Mouse (Mus musculus): ENCODE results near the gene Map3k4. TPM values are rescaled to one million over a fixed set of nuclear protein-coding genes. Genes with fewer than 3 reads are reported as not detected.
"Not testable (repeated sequence)": the region's sequence is repeated elsewhere in the genome, so short reads cannot be mapped to it uniquely, and the experiment has no call there.

Gene Map3k4
- polyA plus RNA-seq, 2 experiments from 2014 or later, result 12.9 to 13.4 TPM

GRCm38 (mm10) chr17:12265969-12266925 lies 52.3 kb downstream of the Map3k4 start:
- ATAC-seq, result no peak

GRCm38 (mm10) chr17:12264293-12264692 lies 54.3 kb downstream of the Map3k4 start:
- ATAC-seq, result no peak

DNA sequence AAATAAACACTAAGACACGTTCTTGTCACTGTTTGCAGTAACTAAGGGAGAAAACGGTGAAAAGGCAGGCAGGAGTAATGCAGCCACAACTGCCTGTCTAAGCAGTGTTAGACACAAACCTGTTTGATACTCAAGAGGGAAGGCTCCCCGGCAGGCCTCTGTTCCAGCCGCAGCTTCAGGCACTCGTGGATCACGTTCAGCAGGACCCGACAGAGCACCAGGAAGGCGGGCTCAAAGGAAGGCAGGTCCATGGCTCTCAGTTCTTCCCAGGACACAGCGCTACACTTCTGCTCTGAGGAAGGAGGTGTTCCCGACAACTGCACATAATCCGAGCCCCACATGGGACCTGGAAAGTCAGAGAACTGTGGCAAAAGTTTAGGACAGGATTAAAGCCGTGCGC lies 54.8 kb downstream of the Map3k4 start:
- no peak for ATAC-seq

DNA sequence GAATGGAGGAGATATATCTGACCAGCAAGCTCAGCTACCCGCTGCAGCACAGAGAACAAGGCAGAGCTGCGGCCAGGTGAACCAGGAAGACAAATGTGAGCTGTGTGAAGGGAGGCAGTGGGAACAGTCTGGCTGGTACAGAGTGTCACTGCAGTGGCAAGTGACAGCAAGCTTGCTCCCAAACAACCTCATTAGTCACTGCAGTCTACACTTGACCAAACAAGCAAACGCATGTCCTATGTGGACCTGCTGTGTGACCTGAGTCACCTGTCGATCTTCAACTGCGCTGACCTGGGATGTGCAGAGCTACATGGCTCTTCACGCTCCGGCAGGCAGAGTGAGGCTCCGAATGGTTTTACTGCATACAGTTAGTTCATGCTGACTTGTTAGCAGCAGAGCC lies 55.7 kb downstream of the Map3k4 start:
- ATAC-seq, result no peak

GRCm38 (mm10) chr17:12261887-12262286 lies 56.7 kb downstream of the Map3k4 start:
- ATAC-seq, result no peak

GRCm38 (mm10) chr17:12261376-12261775 lies 57.2 kb downstream of the Map3k4 start:
- no peak for ATAC-seq

- no peak for ATAC-seq
Measured at GRCm38 (mm10) chr17:12259957-12260356, 58.6 kb downstream of the Map3k4 start.

DNA sequence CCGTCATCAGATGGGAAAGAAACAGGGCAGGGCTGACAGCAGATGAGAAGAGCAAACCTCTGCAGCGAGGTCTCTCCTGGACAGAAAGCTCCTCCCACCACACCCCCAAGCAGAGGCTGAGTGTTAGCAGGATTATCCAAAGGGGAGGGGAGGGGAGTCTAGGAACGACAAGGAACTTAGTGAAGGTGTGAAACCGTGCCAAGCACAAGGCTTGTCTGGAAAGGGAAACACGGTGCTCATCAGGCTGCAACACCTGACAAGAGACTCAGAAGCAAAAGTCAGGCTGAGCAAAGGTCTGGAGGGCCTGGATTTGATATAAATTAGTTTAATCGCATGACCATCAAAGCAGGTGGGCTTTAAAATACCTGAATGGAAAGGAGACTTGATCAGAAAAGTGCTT lies 60.1 kb downstream of the Map3k4 start:
- ATAC-seq, result no peak

DNA sequence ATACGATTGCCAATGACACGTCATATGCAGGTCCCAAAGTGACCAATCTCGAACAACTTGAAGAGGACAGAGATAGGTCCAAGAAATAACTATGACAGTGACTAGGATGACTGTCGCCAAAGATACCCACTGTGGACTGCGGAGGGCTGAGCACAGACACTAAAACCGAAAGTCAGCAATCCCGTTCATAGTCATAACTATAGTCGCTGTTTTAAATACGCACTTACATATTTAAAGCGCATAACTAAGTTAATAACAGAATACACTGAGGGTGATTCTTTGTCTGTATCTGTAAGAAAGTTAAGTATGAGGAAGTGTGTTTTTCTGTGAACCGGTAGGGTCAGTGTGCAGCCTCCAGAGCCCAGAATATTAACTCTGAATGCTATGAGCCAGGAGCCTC lies 62.5 kb downstream of the Map3k4 start:
- ATAC-seq, result no peak

GRCm38 (mm10) chr17:12250581-12250980 lies 68.0 kb downstream of the Map3k4 start:
- ATAC-seq, result no peak

DNA sequence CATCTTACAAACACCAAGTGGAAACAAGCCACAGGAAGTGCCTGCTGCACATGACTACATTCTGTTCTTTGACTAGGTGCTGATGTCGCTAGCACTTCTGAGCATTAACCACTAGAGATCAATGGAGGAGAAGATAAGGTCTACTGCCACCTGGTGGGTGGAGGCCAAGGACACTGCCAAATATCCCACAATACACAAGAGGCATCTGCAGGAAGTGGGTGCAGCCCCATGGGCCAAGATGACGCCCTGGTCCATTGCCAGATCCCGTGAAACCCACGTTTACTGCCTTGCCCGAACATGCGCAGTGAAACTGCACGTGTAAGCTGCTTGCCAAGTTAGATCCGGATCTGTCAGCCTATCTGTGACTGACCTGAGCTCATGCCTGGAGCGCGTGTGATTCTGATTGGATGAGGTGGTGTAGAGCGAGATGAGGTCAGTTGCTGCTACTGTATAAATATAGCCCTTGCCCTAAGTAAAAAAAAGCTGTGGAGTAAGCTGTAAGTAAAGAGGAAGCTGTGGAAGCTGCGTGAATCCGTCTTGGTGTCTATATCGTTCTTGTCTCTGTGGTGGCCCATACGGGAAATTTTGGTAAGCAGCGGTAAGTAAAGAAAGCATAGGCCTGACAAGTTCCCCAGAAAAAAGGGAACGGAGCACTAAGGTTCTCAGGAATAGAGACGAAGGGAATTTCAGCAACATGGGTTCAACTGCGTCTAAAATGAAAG lies 68.7 kb downstream of the Map3k4 start:
- peak; percentile 51 for ATAC-seq

DNA sequence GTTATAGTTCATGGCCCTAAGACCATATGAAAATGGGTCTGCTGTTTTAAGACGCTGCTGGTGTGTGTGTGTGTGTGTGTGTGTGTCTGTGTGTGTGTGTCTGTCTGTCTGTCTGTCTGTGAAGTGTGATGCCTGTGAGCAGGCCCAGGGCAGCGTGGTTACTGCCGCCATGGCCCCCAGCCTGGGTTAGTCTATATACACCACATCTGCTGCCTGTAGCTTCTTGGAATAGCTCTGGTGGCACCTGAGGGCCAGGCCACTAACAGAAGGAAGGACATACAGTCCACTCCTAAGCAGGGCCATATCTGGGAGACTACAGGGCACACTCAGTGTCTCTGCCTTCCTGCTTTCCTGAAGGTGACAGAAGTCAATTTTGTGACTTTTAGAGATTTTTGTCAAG lies 77.9 kb downstream of the Map3k4 start:
- ATAC-seq, result no peak

GRCm38 (mm10) chr17:12232724-12233123 lies 85.9 kb downstream of the Map3k4 start:
- ATAC-seq, result no peak

- ATAC-seq, result no peak
Measured at GRCm38 (mm10) chr17:12231087-12231486, 87.5 kb downstream of the Map3k4 start.

GRCm38 (mm10) chr17:12230167-12230566 lies 88.4 kb downstream of the Map3k4 start:
- no peak for ATAC-seq

- ATAC-seq, result no peak
Measured at GRCm38 (mm10) chr17:12229756-12230155, 88.8 kb downstream of the Map3k4 start.

DNA sequence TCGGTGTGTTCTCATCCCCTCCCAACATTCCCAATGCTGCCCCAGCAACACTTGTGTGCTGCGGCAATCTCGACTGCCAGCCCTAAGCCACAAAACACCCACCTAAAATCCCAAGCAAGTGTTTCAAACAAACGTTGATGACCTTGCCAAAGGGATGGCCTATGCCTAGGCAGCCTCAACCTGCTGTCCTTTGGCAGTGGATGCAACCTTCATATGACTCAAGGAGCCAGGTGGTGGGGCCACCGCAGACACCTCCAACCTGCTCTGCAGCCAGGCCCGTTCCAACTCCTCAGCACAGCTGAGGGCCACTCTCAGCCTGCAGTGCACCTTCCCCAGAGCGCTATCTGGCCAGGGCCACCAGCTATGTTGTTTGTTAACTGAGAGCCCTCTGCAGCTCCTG lies 90.1 kb downstream of the Map3k4 start:
- ATAC-seq, result no peak

DNA sequence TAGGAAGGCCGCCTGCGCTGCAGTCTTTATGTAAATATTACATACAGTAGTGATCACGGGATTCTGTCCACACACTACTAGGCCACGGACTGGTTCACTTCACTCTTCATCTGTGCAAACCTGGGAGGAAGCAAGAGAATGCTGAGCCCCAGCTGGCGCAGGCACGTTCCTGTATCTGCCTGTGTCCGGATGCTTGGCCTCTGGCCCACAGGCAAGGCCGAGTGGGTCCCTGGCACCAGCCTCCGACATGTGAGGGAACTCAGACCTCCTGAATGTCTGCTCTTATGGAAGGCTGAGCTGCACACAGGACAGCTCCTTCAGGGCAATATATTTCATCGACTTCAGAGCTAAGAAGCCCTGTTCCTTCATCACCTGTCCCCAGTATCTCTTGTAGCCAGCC lies 90.6 kb downstream of the Map3k4 start:
- no peak for ATAC-seq

DNA sequence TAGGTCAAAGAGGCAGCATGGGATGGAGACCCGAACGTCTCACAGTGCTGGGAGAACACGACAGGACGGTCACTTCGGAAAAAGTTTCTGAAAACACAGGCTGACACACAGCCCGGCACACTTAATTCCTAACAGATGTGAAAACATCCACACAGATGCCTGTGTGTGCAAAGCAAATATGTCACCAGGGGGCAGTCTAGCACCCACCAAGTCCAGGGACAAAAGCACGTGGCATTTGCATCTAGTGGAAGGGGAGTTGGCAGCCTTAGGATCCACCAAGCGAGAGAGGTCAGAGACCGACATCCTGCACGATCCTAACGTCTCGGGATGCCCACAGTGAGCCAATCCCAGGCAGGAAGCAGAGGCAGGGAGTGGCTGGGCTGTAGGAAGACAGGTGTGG lies 92.0 kb downstream of the Map3k4 start:
- ATAC-seq, result no peak

DNA sequence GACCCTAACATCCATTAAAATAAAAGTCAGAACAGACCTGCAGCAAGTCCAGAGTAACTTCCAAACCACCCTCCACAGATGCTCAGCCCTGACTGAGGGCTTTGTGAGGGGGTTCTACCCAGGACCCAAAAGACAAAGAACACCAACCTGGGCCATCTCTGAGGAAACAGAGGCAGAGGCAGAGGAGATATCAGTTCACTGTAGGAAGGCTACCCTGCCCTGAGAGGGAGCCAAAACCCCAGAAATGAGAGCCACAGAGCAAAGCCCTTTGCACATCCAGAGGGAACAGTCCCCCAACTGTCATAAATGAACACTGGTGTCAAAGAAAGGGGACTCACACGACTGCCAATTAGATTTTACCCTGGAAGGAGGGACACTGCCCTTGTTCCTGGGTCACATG lies 93.4 kb downstream of the Map3k4 start:
- ATAC-seq, result no peak

DNA sequence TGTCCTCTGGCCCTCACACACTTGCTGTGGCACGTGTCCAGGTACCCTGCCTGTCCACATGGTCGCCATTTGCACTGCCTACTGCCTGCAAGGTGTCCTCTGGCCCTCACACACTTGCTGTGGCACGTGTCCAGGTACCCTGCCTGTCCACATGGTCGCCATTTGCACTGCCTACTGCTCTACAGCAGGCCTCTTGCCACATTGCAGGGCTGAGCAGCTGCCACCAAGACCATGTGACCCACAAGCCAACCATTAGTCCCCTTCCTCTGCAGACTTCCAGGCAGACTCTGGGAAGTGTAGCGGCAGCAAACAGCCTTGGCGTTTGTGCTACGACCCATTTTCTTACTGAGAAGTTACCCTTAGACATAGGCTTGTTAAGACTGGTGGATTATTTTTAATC lies 94.0 kb downstream of the Map3k4 start:
- ATAC-seq, result not testable (repeated sequence)

GRCm38 (mm10) chr17:12224145-12224544 lies 94.5 kb downstream of the Map3k4 start:
- ATAC-seq, result no peak

DNA sequence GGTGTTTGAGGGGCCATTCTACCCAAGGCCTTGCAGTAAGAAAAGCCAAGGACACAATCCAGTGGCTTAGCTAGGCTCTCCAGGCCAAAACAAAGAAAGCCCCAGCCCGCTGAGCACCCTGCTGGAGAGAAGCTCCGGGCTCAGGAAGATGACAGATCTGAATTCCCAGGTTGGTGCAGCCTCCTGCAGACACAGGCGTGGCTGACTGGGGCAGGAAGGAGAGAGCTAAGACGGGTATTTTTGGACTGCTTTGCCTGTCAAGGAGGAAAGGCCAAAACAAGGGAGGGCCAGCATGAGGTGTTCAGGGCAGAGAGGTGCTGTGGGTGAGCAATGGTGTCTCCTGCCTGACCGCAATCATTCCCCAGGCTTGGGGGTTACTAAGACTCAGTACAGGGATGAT lies 94.9 kb downstream of the Map3k4 start:
- ATAC-seq, result no peak

GRCm38 (mm10) chr17:12221926-12222325 lies 96.7 kb downstream of the Map3k4 start:
- no peak for ATAC-seq
